ENCODE assay signal across 16 mouse cellular contexts in genomic region chr13:72538633-72539032, GRCm38 (mm10).
"Had no signal": no experiment of that assay in that cellular context is flagged by ENCODE, and none has a peak within 500 bp of the region (broad histone marks: within the 10 kb centered on the region; RNA-seq: fewer than 3 reads in every experiment).

No protein-coding gene starts in this region.

- H3K27me3 ChIP-seq: neural tube, embryonic 13.5 days; neural tube, embryonic 15.5 days; stomach, embryonic 15.5 days had no signal

- DNase-seq: retina, postnatal 1 day; right cerebral cortex, adult 18-20 months; right cerebral cortex, postnatal 14 days; right cerebral cortex, postnatal 25 days; right cerebral cortex, postnatal 4 days; spleen, adult 18-20 months; thymus, adult 18-20 months; thymus, adult 2 months; thymus, postnatal 14 days; thymus, postnatal 25 days; thymus, postnatal 36 days; thymus, postnatal 4 days had no signal

- H3K4me1 ChIP-seq: neural tube, embryonic 13.5 days; neural tube, embryonic 15.5 days; stomach, embryonic 15.5 days had no signal

- H3K4me3 ChIP-seq: neural tube, embryonic 13.5 days; neural tube, embryonic 15.5 days; stomach, embryonic 15.5 days had no signal

- H3K9me3 ChIP-seq: neural tube, embryonic 13.5 days; neural tube, embryonic 15.5 days; stomach, embryonic 15.5 days had no signal

- H3K27ac ChIP-seq: neural tube, embryonic 13.5 days; neural tube, embryonic 15.5 days; stomach, embryonic 15.5 days; stomach, postnatal 0 days had no signal

- H3K36me3 ChIP-seq: neural tube, embryonic 13.5 days; neural tube, embryonic 15.5 days; stomach, embryonic 15.5 days had no signal
